Mouse (Mus musculus) right cerebral cortex, postnatal 10 days (tissue): ENCODE results near the gene Zg16.

Experiments used
- DNase-seq, 2 experiments: peaks; one replicate each; pipeline ENCODE4 v3.0.0; 2021; ENCODE audit warnings: low spot score in 2 of 2

Zg16 gene

GRCm38 (mm10) chr7:127007313-127008024, 79.7 kb downstream of the Zg16 start:
- DNase-seq, result no peak

- DNase-seq, result no peak
These were observed 82.8 kb downstream of the Zg16 start for GRCm38 (mm10) chr7:127004122-127004875.

DNA sequence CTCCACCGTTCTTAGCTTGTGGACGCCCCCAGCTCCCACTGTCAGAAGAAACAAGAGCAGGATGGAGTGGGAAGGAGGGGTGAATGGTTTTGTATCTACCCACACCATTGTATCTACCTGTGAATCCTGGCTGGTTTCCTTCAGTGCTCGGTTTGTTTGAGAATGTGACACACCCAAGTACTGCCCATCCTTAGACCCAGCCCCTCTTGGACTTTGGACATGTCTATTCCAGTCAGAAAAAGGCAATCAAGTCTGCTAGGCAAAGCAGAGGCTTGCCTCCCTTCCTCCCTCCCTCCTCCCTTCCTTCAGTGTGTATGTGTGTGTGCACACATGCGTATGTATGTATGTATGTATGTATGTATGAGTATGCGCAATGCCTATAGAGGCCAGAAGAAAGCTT, 83.5 kb downstream of the Zg16 start:
- no peak for DNase-seq
